Mouse (Mus musculus): Measurements from ENCODE around the gene Cnfn. TPM values are rescaled to one million over a fixed set of nuclear protein-coding genes. Genes with fewer than 3 reads are reported as not detected.
"Not testable (repeated sequence)": the region's sequence is repeated elsewhere in the genome, so short reads cannot be mapped to it uniquely, and the experiment has no call there.

The Cnfn gene
- polyA plus RNA-seq, 1 experiment from 2014 or later, result 1.1 TPM

GRCm38 (mm10) chr7:25341000-25341784 is 28.3 kb downstream of the Cnfn start:
- Histone ChIP-seq H3K9me3 (ENCODE audit: control insufficient read depth, low read length) (no peaks in the 10 kb centered on the region), H3K27ac (ENCODE audit: low read length) (no peak overlapping the region), H3K9ac (ENCODE audit: low read depth, low read length) (no peak overlapping the region), H3K4me3 (ENCODE audit: low read length) (no peak overlapping the region), H3K27me3 (replicated peaks; ENCODE audit: control insufficient read depth, insufficient read depth, low read length) (no peaks in the 10 kb centered on the region), H3K4me2 (ENCODE audit: low read depth, low read length) (no peak overlapping the region), H3K36me3 (ENCODE audit: control insufficient read depth, insufficient read depth, low read length) (peaks cover 6% of the 10 kb centered on the region; the same call in 1 of the 2 replicates), H3K4me1 (ENCODE audit: control insufficient read depth, insufficient read depth, low read length) (no peaks in the 10 kb centered on the region)
- no peak for ATAC-seq
- WGBS, result 83% methylated on average over 20 of the region's 20 CpGs

- no peak overlapping the region for H3K4me2 ChIP-seq (ENCODE audit: low read depth, low read length)
- no peaks in the 10 kb centered on the region for H3K9me3 ChIP-seq (ENCODE audit: control insufficient read depth, low read length)
- H3K27me3 ChIP-seq (replicated peaks; ENCODE audit: control insufficient read depth, insufficient read depth, low read length), result no peaks in the 10 kb centered on the region
- peak; percentile 91 for ATAC-seq
- no peaks in the 10 kb centered on the region for H3K4me1 ChIP-seq (ENCODE audit: control insufficient read depth, insufficient read depth, low read length)
- no peak overlapping the region for H3K27ac ChIP-seq (ENCODE audit: low read length)
- H3K4me3 ChIP-seq (ENCODE audit: low read length), result no peak overlapping the region
- 85% methylated on average over 9 of the region's 9 CpGs for WGBS
- no peak overlapping the region for H3K9ac ChIP-seq (ENCODE audit: low read depth, low read length)
- peaks cover 8% of the 10 kb centered on the region for H3K36me3 ChIP-seq (ENCODE audit: control insufficient read depth, insufficient read depth, low read length)
Measured at GRCm38 (mm10) chr7:25339329-25339728, 30.2 kb downstream of the Cnfn start.

- no peak overlapping the region for H3K9ac ChIP-seq (ENCODE audit: low read depth, low read length)
- no peaks in the 10 kb centered on the region for H3K4me1 ChIP-seq (ENCODE audit: control insufficient read depth, insufficient read depth, low read length)
- no peaks in the 10 kb centered on the region for H3K9me3 ChIP-seq (ENCODE audit: control insufficient read depth, low read length)
- WGBS, result 82% methylated on average over 12 of the region's 12 CpGs
- no peak for ATAC-seq
- H3K27ac ChIP-seq (ENCODE audit: low read length), result no peak overlapping the region
- no peak overlapping the region for H3K4me2 ChIP-seq (ENCODE audit: low read depth, low read length)
- H3K27me3 ChIP-seq (replicated peaks; ENCODE audit: control insufficient read depth, insufficient read depth, low read length), result no peaks in the 10 kb centered on the region
- H3K36me3 ChIP-seq (ENCODE audit: control insufficient read depth, insufficient read depth, low read length), result peaks cover 13% of the 10 kb centered on the region
- H3K4me3 ChIP-seq (ENCODE audit: low read length), result no peak overlapping the region
Measured at GRCm38 (mm10) chr7:25334472-25334871, 35.1 kb downstream of the Cnfn start.

GRCm38 (mm10) chr7:25333596-25334307 is 35.8 kb downstream of the Cnfn start:
- Histone ChIP-seq H3K27me3 (replicated peaks; ENCODE audit: control insufficient read depth, insufficient read depth, low read length) (no peaks in the 10 kb centered on the region), H3K4me3 (ENCODE audit: low read length) (no peak overlapping the region), H3K4me2 (ENCODE audit: low read depth, low read length) (no peak overlapping the region), H3K4me1 (ENCODE audit: control insufficient read depth, insufficient read depth, low read length) (no peaks in the 10 kb centered on the region), H3K27ac (ENCODE audit: low read length) (no peak overlapping the region), H3K9me3 (ENCODE audit: control insufficient read depth, low read length) (no peaks in the 10 kb centered on the region), H3K36me3 (ENCODE audit: control insufficient read depth, insufficient read depth, low read length) (peaks cover 13% of the 10 kb centered on the region), H3K9ac (ENCODE audit: low read depth, low read length) (no peak overlapping the region)
- peak; percentile 60; the same call in 1 of the 2 replicates for ATAC-seq
- WGBS, result 40% methylated on average over 16 of the region's 16 CpGs

GRCm38 (mm10) chr7:25326233-25326632 is 43.3 kb downstream of the Cnfn start:
- no peak overlapping the region for H3K4me3 ChIP-seq (ENCODE audit: low read length)
- no peaks in the 10 kb centered on the region for H3K9me3 ChIP-seq (ENCODE audit: control insufficient read depth, low read length)
- peaks cover 6% of the 10 kb centered on the region for H3K4me1 ChIP-seq (ENCODE audit: control insufficient read depth, insufficient read depth, low read length)
- H3K9ac ChIP-seq (ENCODE audit: low read depth, low read length), result no peak overlapping the region
- H3K27me3 ChIP-seq (replicated peaks; ENCODE audit: control insufficient read depth, insufficient read depth, low read length), result no peaks in the 10 kb centered on the region
- H3K27ac ChIP-seq (ENCODE audit: low read length), result no peak overlapping the region
- H3K36me3 ChIP-seq (ENCODE audit: control insufficient read depth, insufficient read depth, low read length), result peaks cover 6% of the 10 kb centered on the region; the same call in 1 of the 2 replicates
- no peak for ATAC-seq
- H3K4me2 ChIP-seq (ENCODE audit: low read depth, low read length), result no peak overlapping the region
- WGBS, result 78% methylated on average over 8 of the region's 8 CpGs

GRCm38 (mm10) chr7:25325431-25325830 is 44.1 kb downstream of the Cnfn start:
- H3K4me1 ChIP-seq (ENCODE audit: control insufficient read depth, insufficient read depth, low read length); H3K27ac ChIP-seq (ENCODE audit: low read length); H3K27me3 ChIP-seq (replicated peaks; ENCODE audit: control insufficient read depth, insufficient read depth, low read length); H3K9me3 ChIP-seq (ENCODE audit: control insufficient read depth, low read length); H3K36me3 ChIP-seq (ENCODE audit: control insufficient read depth, insufficient read depth, low read length); H3K4me3 ChIP-seq (ENCODE audit: low read length); H3K9ac ChIP-seq (ENCODE audit: low read depth, low read length); H3K4me2 ChIP-seq (ENCODE audit: low read depth, low read length); ATAC-seq: not testable (repeated sequence)
- WGBS, result 88% methylated on average over 4 of the region's 6 CpGs

GRCm38 (mm10) chr7:25323219-25323618 is 46.3 kb downstream of the Cnfn start:
- peaks cover 6% of the 10 kb centered on the region for H3K4me1 ChIP-seq (ENCODE audit: control insufficient read depth, insufficient read depth, low read length)
- H3K27me3 ChIP-seq (replicated peaks; ENCODE audit: control insufficient read depth, insufficient read depth, low read length), result no peaks in the 10 kb centered on the region
- no peak overlapping the region for H3K4me2 ChIP-seq (ENCODE audit: low read depth, low read length)
- no peak for ATAC-seq
- WGBS, result 95% methylated on average over 2 of the region's 2 CpGs
- no peak overlapping the region for H3K27ac ChIP-seq (ENCODE audit: low read length)
- H3K4me3 ChIP-seq (ENCODE audit: low read length), result no peak overlapping the region
- H3K9me3 ChIP-seq (ENCODE audit: control insufficient read depth, low read length), result no peaks in the 10 kb centered on the region
- H3K36me3 ChIP-seq (ENCODE audit: control insufficient read depth, insufficient read depth, low read length), result no peaks in the 10 kb centered on the region
- H3K9ac ChIP-seq (ENCODE audit: low read depth, low read length), result no peak overlapping the region

- peak; percentile 80 for ATAC-seq
- no peak overlapping the region for H3K4me3 ChIP-seq (ENCODE audit: low read length)
- H3K4me2 ChIP-seq (ENCODE audit: low read depth, low read length), result peak overlapping the region; percentile 3; the same call in 1 of the 2 replicates
- H3K27ac ChIP-seq (ENCODE audit: low read length), result peak overlapping the region; percentile 81; the same call in 1 of the 2 replicates
- no peak overlapping the region for H3K9ac ChIP-seq (ENCODE audit: low read depth, low read length)
- WGBS, result 16% methylated on average over 6 of the region's 6 CpGs
- no peaks in the 10 kb centered on the region for H3K36me3 ChIP-seq (ENCODE audit: control insufficient read depth, insufficient read depth, low read length)
- H3K9me3 ChIP-seq (ENCODE audit: control insufficient read depth, low read length), result no peaks in the 10 kb centered on the region
- H3K4me1 ChIP-seq (ENCODE audit: control insufficient read depth, insufficient read depth, low read length), result peaks cover 13% of the 10 kb centered on the region
- no peaks in the 10 kb centered on the region for H3K27me3 ChIP-seq (replicated peaks; ENCODE audit: control insufficient read depth, insufficient read depth, low read length)
Measured at GRCm38 (mm10) chr7:25322058-25322484, 47.5 kb downstream of the Cnfn start.

Data from intestine, embryonic 16.5 days (tissue).